Mouse (Mus musculus) liver, embryonic 11.5 days (tissue): ENCODE results near the gene Cfb. TPM values are rescaled to one million over a fixed set of nuclear protein-coding genes. Genes with fewer than 3 reads are reported as not detected.

ENCODE experiments used
- ATAC-seq: fragments of 200-750 bp; cut with Nextera tagmentation; replicated peaks from 2 replicates; pipeline ENCODE4 v1.8.0; 2017; ENCODE audit warnings: moderate number of reproducible peaks, mild to moderate bottlenecking, moderate TSS enrichment, moderate library complexity; ENCODE audit not compliant: low FRiP score
- DNase-seq: peaks from one replicate; pipeline ENCODE4 v3.0.0-alpha.2; 2017; ENCODE audit warnings: low spot score
- H3K27ac ChIP-seq: fragments of 300-500 bp; sonication (generic); 2 replicates; pipeline ENCODE4 v1.5.1; 2014; ENCODE audit warnings: mild to moderate bottlenecking, low read depth, low read length, control low read depth
- H3K27me3 ChIP-seq: fragments of 300-500 bp; sonication (generic); replicated peaks from 2 replicates; pipeline ENCODE4 v1.6.1; 2014; ENCODE audit warnings: low read length, mixed read lengths; ENCODE audit not compliant: control insufficient read depth, insufficient read depth
- H3K36me3 ChIP-seq: fragments of 300-500 bp; sonication (generic); 2 replicates; pipeline ENCODE4 v1.6.1; 2014; ENCODE audit warnings: mild to moderate bottlenecking, low read length, moderate library complexity, mixed read lengths; ENCODE audit not compliant: control insufficient read depth, insufficient read depth
- H3K4me1 ChIP-seq: fragments of 300-500 bp; sonication (generic); replicated peaks from 2 replicates; pipeline ENCODE4 v1.6.1; 2014; ENCODE audit warnings: low read length, mixed read lengths; ENCODE audit not compliant: control insufficient read depth, insufficient read depth
- H3K4me2 ChIP-seq: fragments of 300-500 bp; sonication (generic); 2 replicates; pipeline ENCODE4 v1.6.1; 2014; ENCODE audit warnings: mild to moderate bottlenecking, control low read depth, moderate library complexity
- H3K4me3 ChIP-seq: fragments of 300-500 bp; sonication (generic); 2 replicates; pipeline ENCODE4 v1.5.1; 2014; ENCODE audit warnings: low read depth, low read length, control low read depth
- H3K9ac ChIP-seq: fragments of 300-500 bp; sonication (generic); 2 replicates; pipeline ENCODE4 v1.6.1; 2014; ENCODE audit warnings: low read depth, low read length, control low read depth
- H3K9me3 ChIP-seq: fragments of 300-500 bp; sonication (generic); 2 replicates; pipeline ENCODE4 v1.6.1; 2016; ENCODE audit warnings: low read length, inconsistent platforms, mixed read lengths; ENCODE audit not compliant: control insufficient read depth
- WGBS: fragments of 180-500 bp; shearing (Covaris S2); extraction: QIAGEN DNeasy Blood & Tissue Kit; methylation state at CpG from one replicate; pipeline ENCODE4 v1.1.7; 2014; 5-methylcytosine and 5-hydroxymethylcytosine counted together
- polyA plus RNA-seq: library from polyadenylated mRNA; unstranded; fragments of >200 nt; fragmentation: Nextera tagmentation; extraction: Ambion mirVana; gene quantifications from 2 replicates; pipeline ENCODE4 v1.2.1, GENCODE M21; 2014

Cfb gene
- polyA plus RNA-seq, 1 experiment from 2014 or later, result 67.6 TPM

GRCm38 (mm10) chr17:34881166-34881565 is 18.8 kb upstream of the Cfb start:
- Histone ChIP-seq H3K4me2 (peak overlapping the region; percentile 48; the same call in 1 of the 2 replicates), H3K27ac (no peak overlapping the region), H3K36me3 (no peaks in the 10 kb centered on the region), H3K9ac (no peak overlapping the region; the same call in 1 of the 2 replicates), H3K9me3 (no peaks in the 10 kb centered on the region), H3K27me3 (no peaks in the 10 kb centered on the region), H3K4me3 (0 out of 2 replicates have a peak overlapping the region, but pooled peaks have one; percentile 9), H3K4me1 (peaks cover 12% of the 10 kb centered on the region; the same call in 1 of the 2 replicates)
- DNase-seq (no peak), ATAC-seq (no peak)

- H3K9me3 ChIP-seq, result no peaks in the 10 kb centered on the region
- H3K9ac ChIP-seq, result no peak within 1 kb of the TSS
- no peaks in the 10 kb centered on the region for H3K36me3 ChIP-seq
- H3K4me3 ChIP-seq, result no peak within 1 kb of the TSS
- ATAC-seq (no peak), DNase-seq (no peak)
- H3K4me1 ChIP-seq, result peaks cover 5% of the 10 kb centered on the region; the same call in 1 of the 2 replicates
- WGBS, result 67% methylated on average over 11 of the region's 11 CpGs
- H3K4me2 ChIP-seq, result no peak within 1 kb of the TSS
- H3K27ac ChIP-seq, result no peak within 1 kb of the TSS
- H3K27me3 ChIP-seq, result no peaks in the 10 kb centered on the region
Measured at GRCm38 (mm10) chr17:34879336-34879879, 17.1 kb upstream of the Cfb start, which contains the start of gene Zbtb12. Zbtb12 (plus strand) TSS chr17:34879483.

GRCm38 (mm10) chr17:34874321-34874720 is 12.0 kb upstream of the Cfb start:
- Histone ChIP-seq H3K36me3 (no peaks in the 10 kb centered on the region), H3K27me3 (no peaks in the 10 kb centered on the region; the same call in 1 of the 2 replicates), H3K4me1 (0 out of 2 replicates have a peak, but pooled peaks cover 2% of the 10 kb centered on the region), H3K9ac (no peak overlapping the region), H3K27ac (no peak overlapping the region), H3K4me2 (no peak overlapping the region), H3K4me3 (no peak overlapping the region), H3K9me3 (no peaks in the 10 kb centered on the region)
- DNase-seq, result no peak
- ATAC-seq, result no peak
- WGBS, result 85% methylated on average over 6 of the region's 6 CpGs

- WGBS, result 52% methylated on average over 7 of the region's 7 CpGs
- no peaks in the 10 kb centered on the region for H3K4me1 ChIP-seq
Measured at GRCm38 (mm10) chr17:34865981-34866380, 3.7 kb upstream of the Cfb start.

GRCm38 (mm10) chr17:34861704-34862415 is 458 bp downstream of the Cfb start:
- 62% methylated on average over 13 of the region's 13 CpGs for WGBS
- peak overlapping the region; percentile 48 for H3K4me2 ChIP-seq
- H3K4me3 ChIP-seq, result peak overlapping the region; percentile 25
- peak; percentile 53 for ATAC-seq
- peaks cover 3% of the 10 kb centered on the region for H3K36me3 ChIP-seq
- no peaks in the 10 kb centered on the region for H3K27me3 ChIP-seq
- no peaks in the 10 kb centered on the region for H3K4me1 ChIP-seq
- H3K9ac ChIP-seq, result 0 out of 2 replicates have a peak overlapping the region, but pooled peaks have one; percentile 4
- DNase-seq, result no peak
- 0 out of 2 replicates have a peak overlapping the region, but pooled peaks have one; percentile 47 for H3K27ac ChIP-seq
- H3K9me3 ChIP-seq, result no peaks in the 10 kb centered on the region

More at GRCm38 (mm10) chr17:34865981-34866380, 3.7 kb upstream of the Cfb start:
- Histone ChIP-seq H3K9ac (no peak overlapping the region), H3K27me3 (no peaks in the 10 kb centered on the region; the same call in 1 of the 2 replicates), H3K36me3 (no peaks in the 10 kb centered on the region), H3K4me2 (no peak overlapping the region), H3K4me3 (no peak overlapping the region; the same call in 1 of the 2 replicates), H3K9me3 (no peaks in the 10 kb centered on the region), H3K27ac (no peak overlapping the region)
- ATAC-seq, result no peak
- DNase-seq, result no peak

GRCm38 (mm10) chr17:34860514-34860913 is 1.8 kb downstream of the Cfb start:
- ATAC-seq (no peak), DNase-seq (no peak)
- Histone ChIP-seq H3K4me2 (peak overlapping the region; percentile 48; the same call in 1 of the 2 replicates), H3K4me3 (no peak overlapping the region), H3K27ac (no peak overlapping the region), H3K4me1 (no peaks in the 10 kb centered on the region), H3K9ac (no peak overlapping the region), H3K9me3 (no peaks in the 10 kb centered on the region), H3K27me3 (no peaks in the 10 kb centered on the region), H3K36me3 (peaks cover 10% of the 10 kb centered on the region)
- WGBS, result 78% methylated on average over 9 of the region's 9 CpGs

GRCm38 (mm10) chr17:34858670-34859069 is 3.6 kb downstream of the Cfb start:
- H3K4me2 ChIP-seq, result no peak overlapping the region
- H3K27me3 ChIP-seq, result no peaks in the 10 kb centered on the region
- DNase-seq (no peak), ATAC-seq (no peak)
- peaks cover 16% of the 10 kb centered on the region for H3K36me3 ChIP-seq
- no peak overlapping the region for H3K27ac ChIP-seq
- no peaks in the 10 kb centered on the region for H3K4me1 ChIP-seq
- no peak overlapping the region for H3K4me3 ChIP-seq
- WGBS, result 57% methylated on average over 4 of the region's 4 CpGs
- no peaks in the 10 kb centered on the region for H3K9me3 ChIP-seq
- no peak overlapping the region for H3K9ac ChIP-seq

- Histone ChIP-seq H3K4me2 (no peak overlapping the region), H3K27ac (no peak overlapping the region), H3K36me3 (peaks cover 27% of the 10 kb centered on the region), H3K9ac (no peak overlapping the region), H3K4me3 (no peak overlapping the region), H3K27me3 (no peaks in the 10 kb centered on the region), H3K4me1 (peaks cover 5% of the 10 kb centered on the region; the same call in 1 of the 2 replicates), H3K9me3 (no peaks in the 10 kb centered on the region)
- 50% methylated on average over 3 of the region's 3 CpGs for WGBS
- no peak for ATAC-seq
- no peak for DNase-seq
Measured at GRCm38 (mm10) chr17:34855825-34856224, 6.5 kb downstream of the Cfb start.
